Mouse (Mus musculus): ENCODE data around the gene Utp15. TPM values are rescaled to one million over a fixed set of nuclear protein-coding genes. Genes with fewer than 3 reads are reported as not detected.

The Utp15 gene
- total RNA-seq, 2 experiments from 2014 or later: 6.8 TPM

Other genes starting within 250 kb of the Utp15 start
- gene Arhgef28, start 56.6 kb downstream of the Utp15 start, total RNA-seq (2021): 1 to 10 TPM; 6.5 to 6.9 TPM
- gene Ankra2, start within 50 bp of the Utp15 start, total RNA-seq (2021): 10 to 100 TPM; 29.8 to 30.7 TPM
- gene Gm21976, start 16.8 kb upstream of the Utp15 start, total RNA-seq (2021): not detected
- gene Btf3, start 54.0 kb upstream of the Utp15 start, total RNA-seq (2021): 100 to 1,000 TPM; 201 to 210 TPM
- gene Foxd1, start 91.2 kb upstream of the Utp15 start, total RNA-seq (2021): under 1 TPM in 1 of 2 experiments, not detected in 1; 0.07 TPM
- gene Gm10320, start 229.0 kb upstream of the Utp15 start, total RNA-seq (2021): not detected

Measured in heart, postnatal 14 days (tissue).